Mouse (Mus musculus): Measurements from ENCODE around the gene Abhd12.
"Not testable (repeated sequence)": the region's sequence is repeated elsewhere in the genome, so short reads cannot be mapped to it uniquely, and the experiment has no call there.

The Abhd12 gene

GRCm38 (mm10) chr2:150904272-150904935 is at the start of gene Abhd12:
Gene Abhd12 (minus strand): TSS chr2:150904741.
- peak; percentile 98 for DNase-seq (ENCODE audit: low spot score in 2 of 2)

DNA sequence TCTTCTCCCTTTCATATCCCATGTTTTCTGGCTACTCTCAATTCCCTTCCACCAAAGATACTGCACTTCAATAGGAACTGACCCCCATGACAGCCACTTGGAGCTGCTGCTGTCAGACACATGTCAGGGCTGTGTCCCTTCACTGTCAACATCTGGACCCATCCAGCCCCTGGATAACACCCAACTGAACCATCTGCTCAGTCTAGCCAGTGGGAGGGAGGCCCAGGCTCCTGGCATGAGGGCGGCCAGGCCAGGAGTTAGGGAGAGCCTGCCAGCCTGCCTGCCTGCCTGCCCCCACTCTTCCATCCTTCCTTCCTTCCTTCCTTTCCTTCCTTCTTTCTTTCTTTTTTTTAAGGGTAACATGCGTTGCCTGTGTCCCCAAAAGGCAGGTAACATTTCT is 46.7 kb upstream of the Abhd12 start:
- no peak for DNase-seq (ENCODE audit: low spot score in 2 of 2)

- no peak for DNase-seq (ENCODE audit: low spot score in 2 of 2)
Observed at GRCm38 (mm10) chr2:150950056-150950455, 45.5 kb upstream of the Abhd12 start.

DNA sequence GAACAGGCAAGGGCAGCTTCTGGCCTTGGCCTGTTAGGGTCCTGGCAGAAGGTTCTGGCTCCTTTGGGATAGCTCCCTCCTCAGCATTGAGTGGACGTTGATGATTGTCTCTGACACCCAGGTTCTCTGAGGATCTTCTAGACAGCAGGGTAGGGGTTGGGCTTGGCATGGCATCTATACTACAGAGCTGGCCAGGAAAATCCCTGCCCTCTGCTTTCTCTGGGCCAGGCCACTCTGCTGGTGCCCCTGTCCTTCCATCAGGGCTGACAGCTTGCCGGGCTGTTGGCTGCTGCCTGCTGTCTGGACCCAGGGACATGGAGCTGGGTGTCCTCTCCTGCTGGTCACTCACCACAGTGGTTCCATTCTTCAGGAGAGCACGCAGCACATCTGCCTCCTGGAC is 45.1 kb upstream of the Abhd12 start:
- no peak for DNase-seq (ENCODE audit: low spot score in 2 of 2)

- no peak for DNase-seq (ENCODE audit: low spot score in 2 of 2)
Observed at GRCm38 (mm10) chr2:150948786-150949185, 44.2 kb upstream of the Abhd12 start.

- not testable (repeated sequence) for DNase-seq (ENCODE audit: low spot score in 2 of 2)
Observed at GRCm38 (mm10) chr2:150947880-150948611, 43.5 kb upstream of the Abhd12 start.

- DNase-seq (ENCODE audit: low spot score in 2 of 2), result not testable (repeated sequence)
Observed at GRCm38 (mm10) chr2:150947341-150947740, 42.8 kb upstream of the Abhd12 start.

DNA sequence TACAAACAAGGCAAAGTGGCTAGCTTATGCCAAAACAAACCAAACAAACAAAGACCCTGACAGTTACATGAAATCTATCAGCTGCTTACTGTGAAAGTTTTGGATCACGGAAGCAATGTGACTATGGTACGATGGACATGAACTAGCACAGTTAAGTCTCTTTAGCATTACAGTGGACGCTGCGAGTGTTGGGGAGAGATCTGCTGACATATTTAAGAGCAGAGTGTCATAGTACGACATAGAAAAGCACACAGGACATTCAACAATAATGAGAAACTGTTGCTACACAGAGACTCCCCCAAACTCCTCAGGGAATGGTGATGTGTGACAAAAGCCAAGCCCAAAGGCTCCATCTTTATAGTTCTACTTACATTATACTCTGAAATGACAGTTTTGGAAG is 39.5 kb upstream of the Abhd12 start:
- DNase-seq (ENCODE audit: low spot score in 2 of 2), result no peak

DNA sequence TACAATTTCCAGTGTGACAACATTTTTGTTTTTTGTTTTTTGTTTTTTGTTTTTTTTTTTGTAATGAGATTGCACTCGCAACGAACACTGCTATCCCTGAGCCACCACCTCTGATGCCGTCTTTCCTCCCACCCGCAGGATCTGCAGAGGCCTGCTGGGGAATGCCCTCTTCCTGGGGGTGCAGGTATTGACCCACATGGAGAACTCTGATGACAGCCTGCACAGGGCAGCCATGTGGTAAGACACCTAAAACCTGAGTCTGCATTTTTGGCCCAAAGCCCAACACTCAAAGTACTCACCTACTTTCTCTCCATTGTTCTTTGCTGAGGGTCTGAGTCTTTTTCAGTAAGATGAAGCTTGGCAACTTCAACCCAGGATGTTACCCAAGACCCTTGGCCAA is 30.1 kb upstream of the Abhd12 start:
- no peak for DNase-seq (ENCODE audit: low spot score in 2 of 2)

GRCm38 (mm10) chr2:150933482-150933881 is 28.9 kb upstream of the Abhd12 start:
- no peak for DNase-seq (ENCODE audit: low spot score in 2 of 2)

DNA sequence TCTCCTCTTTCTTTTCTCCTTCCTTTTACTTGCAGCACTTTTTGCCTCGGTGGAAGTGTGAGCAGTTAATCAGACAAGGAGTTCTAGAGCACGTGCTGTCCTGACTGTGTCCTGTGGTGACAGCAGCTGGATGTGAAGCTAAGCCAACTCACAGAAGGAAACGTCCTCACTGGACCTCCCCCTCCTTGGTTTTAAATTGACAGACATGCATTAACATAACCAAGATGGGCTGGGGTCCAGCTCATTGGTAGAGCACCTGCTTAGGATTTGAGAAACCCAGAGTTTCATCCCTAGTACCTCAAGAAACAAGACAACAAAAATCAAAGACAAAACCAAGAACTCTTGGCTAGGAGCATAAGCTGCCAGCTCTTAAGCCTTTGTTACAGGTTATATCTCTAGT is 26.3 kb upstream of the Abhd12 start:
- DNase-seq (ENCODE audit: low spot score in 2 of 2), result no peak

DNA sequence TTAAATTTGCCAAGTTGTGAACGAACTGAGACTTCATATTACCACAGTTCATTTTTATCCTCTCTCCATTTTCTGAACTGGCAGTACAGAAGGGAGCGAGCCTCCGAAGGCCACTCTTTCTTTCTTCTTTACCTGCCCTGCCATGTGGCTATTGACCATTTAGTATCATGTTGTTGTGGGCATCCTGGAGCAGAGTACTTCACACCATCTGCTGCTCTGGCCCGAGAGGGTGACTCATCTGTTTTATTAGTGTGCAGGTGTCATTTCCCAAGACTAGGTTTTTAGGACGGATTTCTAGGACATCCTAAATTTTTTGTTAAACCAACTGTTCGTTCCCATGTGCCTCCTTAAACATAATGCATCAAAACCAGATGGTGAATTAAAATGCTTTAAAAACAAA is 24.6 kb upstream of the Abhd12 start:
- DNase-seq (ENCODE audit: low spot score in 2 of 2), result no peak

- DNase-seq (ENCODE audit: low spot score in 2 of 2), result no peak
Observed at GRCm38 (mm10) chr2:150927038-150927720, 22.6 kb upstream of the Abhd12 start.

DNA sequence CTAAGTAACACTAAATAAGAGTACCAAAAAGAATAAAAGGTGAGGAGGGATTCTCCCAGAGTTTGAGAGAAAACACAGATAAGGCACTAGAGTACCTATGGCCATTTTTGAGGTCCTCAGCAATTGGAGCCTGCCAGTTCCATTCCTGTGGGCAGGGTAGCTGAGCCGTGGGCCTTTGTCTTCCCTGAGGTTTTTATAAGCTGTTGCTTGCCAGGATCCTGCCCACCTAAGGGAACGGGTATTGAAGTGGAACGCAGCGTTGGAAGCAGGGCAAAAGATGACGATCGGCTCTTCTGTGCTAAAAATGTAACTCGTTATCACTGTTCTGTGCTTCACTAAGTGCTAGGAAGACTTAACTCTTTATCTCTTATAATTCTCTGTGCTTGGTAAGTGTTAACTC is 19.0 kb upstream of the Abhd12 start:
- no peak for DNase-seq (ENCODE audit: low spot score in 2 of 2)

- DNase-seq (ENCODE audit: low spot score in 2 of 2), result no peak
Observed at GRCm38 (mm10) chr2:150923026-150923425, 18.5 kb upstream of the Abhd12 start.

DNA sequence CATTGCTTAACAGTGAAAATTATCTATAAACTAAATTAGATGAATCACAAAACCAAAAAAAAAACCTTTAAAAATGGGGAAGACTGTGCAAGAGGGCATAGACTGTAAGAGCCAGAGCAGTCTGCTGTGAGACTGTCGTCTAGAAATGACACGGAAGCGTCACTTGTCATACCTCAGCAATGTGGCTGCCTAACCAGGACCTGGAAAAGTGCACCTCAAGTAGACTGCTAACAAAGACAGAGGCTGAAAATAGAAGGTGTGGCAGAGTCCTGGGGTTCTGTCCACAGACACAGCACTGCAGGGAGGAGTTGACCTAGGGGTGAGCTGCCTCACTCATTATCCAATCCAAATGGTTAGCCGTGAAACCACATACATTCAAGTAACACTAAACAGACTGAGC is 17.6 kb upstream of the Abhd12 start:
- no peak for DNase-seq (ENCODE audit: low spot score in 2 of 2)

DNA sequence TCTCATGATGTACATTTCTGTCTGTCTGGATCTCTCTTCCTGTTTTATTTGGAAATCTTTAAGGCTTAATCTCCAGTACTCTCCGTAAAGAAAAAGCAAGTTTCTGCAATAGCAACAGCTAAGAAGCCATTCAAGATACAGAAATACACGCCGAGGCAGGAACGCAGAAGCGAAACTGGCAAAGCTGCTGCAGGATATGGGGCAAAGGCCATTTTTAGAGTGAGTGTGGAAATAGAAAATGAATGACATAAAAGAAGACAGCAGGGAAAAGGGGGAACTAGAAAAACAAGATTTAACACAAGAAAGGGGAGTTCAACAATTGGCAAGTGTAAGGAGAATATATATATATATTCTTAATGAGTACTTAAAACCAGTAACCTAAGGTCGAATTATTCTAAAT is 17.2 kb upstream of the Abhd12 start:
- DNase-seq (ENCODE audit: low spot score in 2 of 2), result no peak

- no peak for DNase-seq (ENCODE audit: low spot score in 2 of 2)
Observed at GRCm38 (mm10) chr2:150920543-150920942, 16.0 kb upstream of the Abhd12 start.

DNA sequence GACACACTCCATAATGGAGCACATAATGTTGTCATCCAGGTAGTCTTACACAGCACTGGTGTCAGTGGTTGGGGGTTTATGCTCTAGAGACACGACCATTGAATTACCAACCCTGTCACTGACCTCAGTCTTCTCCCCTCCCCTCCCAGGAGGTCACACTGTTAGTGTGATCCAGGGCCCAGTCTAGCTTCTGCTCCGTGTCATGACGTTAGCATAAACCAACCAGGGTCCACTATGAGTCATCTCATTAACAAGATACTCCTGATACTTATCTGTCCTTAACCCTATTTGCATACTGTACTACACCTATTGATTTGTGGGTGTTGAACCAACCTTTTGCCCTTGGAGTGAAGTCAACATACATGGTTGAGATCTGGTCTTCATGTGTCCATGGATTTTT is 14.2 kb upstream of the Abhd12 start:
- no peak for DNase-seq (ENCODE audit: low spot score in 2 of 2)

DNA sequence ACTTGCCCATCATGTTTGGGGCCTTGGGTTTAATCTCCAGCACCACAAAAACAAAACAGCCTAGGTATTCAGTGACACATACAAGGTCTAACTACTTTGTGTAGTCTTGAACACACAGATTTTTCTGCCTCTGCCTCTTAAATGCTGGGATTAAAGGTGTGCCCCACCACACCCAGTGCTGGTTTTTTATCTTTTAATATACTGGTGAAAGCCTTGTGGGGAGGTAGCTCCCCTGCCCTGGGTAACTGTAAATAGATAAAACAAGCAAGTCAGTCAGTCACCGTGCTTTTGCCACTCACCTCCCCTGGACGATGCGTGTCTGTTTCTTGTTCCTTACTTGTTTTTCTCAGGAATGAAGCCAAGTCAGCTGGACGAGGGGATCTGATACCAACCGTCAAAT is 11.2 kb upstream of the Abhd12 start:
- no peak for DNase-seq (ENCODE audit: low spot score in 2 of 2)

GRCm38 (mm10) chr2:150914781-150915515 is 10.4 kb upstream of the Abhd12 start:
- DNase-seq (ENCODE audit: low spot score in 2 of 2), result no peak

DNA sequence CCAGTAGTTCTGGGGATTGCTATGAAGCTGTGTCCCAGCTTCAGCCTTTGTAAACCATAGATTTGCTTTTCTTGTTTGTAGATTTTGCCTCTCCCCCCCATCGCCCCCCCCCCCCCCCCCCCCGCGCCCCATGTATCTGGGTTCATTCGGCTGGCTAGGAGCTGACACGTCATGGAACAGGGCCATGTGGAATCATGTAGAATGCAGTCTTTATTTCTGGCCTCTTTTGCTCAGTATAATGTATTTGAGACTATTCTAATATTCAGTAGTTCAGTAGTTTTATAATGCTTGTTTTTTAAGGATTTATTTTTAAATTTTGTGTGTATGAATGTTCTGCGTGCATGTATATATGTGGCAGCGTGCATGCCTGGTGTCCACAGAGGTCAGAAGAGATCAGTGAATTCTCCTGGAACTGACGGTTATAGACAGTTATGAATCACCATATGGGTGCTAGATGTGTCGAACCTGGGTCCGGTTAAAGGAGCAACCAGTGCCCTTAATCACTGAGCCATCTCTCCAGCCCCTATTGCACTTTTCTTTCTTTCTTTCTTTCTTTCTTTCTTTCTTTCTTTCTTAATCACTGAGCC is 5.8 kb upstream of the Abhd12 start:
- DNase-seq (ENCODE audit: low spot score in 2 of 2), result no peak
